Mouse (Mus musculus): ENCODE results near the gene Astn2.

The Astn2 gene

DNA sequence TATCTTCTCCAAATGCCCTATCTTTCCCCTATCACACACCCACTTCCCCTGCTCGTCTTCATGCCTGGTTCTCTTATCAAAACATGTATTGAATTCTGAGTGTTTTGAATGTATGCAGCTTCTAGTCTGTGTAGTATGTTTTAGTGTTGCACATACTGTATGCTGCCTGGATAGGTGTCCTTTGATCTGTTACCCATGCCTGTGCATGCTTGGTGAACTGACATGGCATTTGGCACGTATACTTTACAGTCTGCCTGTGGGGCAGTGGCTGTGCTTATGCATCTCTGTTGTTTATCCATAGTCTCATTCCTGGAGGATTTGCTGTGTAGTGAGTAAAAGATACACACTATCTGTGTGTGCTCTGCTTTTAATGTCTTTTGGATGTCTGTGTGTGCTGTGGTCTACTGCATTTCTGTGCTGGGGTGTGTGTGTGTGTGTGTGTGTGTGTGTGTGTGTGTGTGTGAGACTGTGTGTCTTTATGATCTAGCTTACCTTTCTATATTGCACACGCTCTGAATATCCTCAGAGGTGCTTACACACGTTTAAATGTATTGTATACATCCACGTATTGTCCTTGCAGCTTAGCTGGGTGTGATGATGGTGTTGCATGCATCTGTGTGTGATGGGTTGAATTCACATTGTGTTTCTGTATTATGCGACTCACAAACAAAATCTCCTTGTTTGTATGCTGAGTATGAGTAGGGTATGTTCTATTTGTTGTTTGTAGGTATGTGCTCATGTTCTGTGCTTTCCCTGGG lies 908.5 kb downstream of the Astn2 start:
- no peak for DNase-seq

DNA sequence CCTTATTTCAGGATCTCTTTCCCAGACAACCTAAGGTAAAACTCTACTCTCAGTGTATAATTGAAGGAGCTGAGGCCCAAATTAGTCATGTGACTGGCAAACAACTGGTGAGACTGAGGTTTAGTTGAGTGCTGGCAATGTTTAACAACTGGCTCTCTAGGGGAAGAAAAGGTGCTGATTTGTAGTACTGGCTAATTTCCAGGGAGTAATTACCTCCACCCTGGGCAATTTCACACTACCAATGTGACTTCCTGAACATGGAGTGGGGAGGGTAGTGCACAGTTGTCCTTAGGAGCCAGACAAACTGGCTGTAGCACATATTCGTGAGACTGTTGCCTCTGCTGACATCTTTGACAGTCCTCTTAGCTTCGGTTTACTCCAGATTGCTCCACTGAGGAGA lies 912.9 kb downstream of the Astn2 start:
- DNase-seq = peak; percentile 75 to 87

DNA sequence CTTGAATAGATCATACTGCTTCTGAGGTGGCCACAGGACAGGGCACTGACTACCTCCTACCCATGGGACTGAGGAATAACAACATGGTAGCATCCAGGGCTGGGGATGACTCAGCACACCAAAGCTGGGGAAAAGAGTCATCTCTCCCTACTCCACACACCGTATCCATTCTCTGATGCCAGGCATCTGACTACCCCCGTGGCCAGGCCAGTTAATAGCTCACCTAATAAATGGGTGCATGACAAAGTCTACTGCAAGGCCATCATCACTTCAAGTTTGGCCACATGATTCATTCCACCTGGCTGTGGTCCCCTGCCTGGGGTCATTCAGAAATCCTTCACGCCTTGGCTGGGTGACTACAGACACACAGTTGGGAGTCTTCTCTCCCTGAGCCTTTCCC lies 914.7 kb downstream of the Astn2 start:
- DNase-seq = peak; percentile 84 to 89

GRCm38 (mm10) chr4:65481632-65482031 lies 922.8 kb downstream of the Astn2 start:
- no peak for DNase-seq

GRCm38 (mm10) chr4:65477106-65477505 lies 927.3 kb downstream of the Astn2 start:
- no peak for DNase-seq

DNA sequence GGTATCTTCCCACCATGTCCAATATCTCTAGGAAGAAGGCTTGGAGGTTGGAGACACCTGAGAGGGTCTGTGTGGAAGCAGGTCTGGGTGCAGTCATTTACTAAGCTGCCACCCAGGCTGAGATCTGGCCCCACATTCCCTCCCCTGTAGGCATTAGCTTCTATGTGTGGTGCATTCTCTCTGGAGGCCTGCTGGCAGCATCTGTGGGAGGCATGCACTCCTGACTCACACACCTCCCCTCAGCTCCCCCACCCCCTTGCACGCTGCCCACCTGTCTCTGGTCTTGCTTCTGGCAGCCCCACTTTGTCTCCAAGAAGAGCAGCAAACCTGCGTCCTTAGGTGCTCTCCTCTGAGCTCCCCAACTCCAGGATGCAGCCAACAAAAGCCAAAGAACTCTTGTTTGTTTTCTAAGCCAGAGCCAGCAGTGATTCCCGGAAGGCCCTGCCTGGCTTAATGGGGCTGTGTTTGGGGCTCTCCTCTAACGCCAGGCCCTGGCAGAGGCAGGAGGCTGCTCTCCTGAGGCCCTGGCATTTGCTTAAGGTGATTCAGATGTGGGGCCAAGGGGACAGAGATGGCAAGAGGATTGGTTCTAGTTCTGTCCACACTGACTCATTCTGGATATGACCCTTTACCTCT lies 928.4 kb downstream of the Astn2 start:
- DNase-seq = no peak

- no peak for DNase-seq
Measured at GRCm38 (mm10) chr4:65473141-65473540, 931.3 kb downstream of the Astn2 start.

DNA sequence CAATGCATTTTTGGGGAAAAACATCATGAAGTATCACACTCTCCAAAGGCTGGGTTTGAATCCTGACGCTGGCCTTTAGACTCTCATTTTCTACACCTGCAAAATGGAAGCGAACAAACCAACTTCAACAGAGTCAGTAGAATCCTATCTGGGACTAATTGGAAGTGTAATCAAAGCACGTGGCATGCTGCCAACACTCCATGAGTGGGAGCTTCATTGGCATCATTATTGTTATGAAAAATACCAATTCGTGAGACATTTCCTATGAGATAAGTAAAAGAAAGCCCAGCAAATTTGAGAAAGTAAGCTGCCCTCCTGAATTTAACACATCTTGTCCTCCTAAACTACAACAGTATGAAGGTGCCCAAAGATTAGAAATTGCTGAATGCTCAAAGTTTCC lies 955.2 kb downstream of the Astn2 start:
- DNase-seq = no peak

DNA sequence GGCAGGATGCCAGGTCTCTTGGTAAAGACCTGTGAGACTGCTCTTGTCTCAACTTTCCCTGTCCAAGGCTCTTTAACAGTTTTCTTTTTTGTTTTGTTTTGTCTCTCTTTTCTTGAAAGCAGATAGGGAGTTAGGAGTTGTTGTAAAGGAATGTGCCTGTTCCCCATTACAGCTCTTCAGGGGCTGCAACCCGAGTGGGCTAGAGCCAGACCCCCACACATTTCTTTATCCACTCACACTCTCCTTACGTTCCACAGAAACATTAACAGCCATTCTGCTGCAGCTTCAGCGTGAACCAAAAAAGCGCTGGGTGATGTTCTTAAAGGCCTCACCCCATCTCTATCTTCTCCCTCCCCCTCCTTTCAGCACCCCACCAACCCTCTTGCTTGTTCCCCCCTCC lies 962.7 kb downstream of the Astn2 start:
- DNase-seq = no peak

- no peak for DNase-seq
Measured at GRCm38 (mm10) chr4:65430804-65431203, 973.6 kb downstream of the Astn2 start.

GRCm38 (mm10) chr4:65427480-65427879 lies 976.9 kb downstream of the Astn2 start:
- DNase-seq = no peak

DNA sequence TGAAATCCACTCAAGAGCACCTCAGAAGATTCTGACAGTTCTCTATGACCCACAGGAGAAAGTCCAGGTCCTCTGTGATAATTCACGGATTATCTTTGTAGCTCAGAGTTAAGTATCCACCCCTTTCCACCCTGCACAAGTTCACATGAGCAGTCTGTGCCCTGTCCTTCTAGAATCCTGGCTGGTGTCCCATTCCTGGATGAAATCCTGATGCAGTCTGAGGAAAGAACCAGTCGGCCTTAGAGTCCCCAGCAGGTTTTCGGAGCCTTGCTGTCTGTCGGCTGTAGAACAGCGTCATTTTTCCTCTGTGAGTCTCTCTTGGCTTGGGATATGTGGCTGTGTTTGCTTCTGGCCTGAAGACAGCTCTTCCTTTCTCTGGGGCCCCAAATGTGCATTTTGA lies 978.0 kb downstream of the Astn2 start:
- DNase-seq = no peak

DNA sequence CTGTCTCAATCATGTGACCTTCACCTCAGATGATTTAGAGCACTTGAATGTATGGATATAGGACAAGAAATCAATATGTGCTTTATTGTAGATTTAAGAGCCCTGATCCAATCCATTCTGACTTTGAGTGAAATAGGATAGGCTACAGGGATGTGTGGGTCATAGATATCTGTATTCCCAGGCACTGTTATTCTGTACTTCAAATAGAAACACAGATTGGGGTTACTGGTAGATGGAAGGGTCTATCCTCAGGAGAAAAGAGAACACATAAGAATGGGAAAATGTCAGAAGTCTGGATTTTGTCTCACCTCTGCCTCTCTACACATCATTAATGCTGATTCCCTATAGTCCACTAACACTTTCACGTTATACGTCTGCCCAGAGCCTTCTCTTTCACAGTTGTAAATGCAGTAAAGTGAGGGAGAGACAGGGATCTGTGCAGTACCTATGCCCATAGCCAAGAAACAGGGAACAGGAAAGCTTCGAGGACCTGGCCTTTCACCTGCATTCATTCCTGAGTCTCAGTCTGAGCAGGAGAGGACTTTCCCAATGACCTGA lies 981.3 kb downstream of the Astn2 start:
- DNase-seq = no peak

DNA sequence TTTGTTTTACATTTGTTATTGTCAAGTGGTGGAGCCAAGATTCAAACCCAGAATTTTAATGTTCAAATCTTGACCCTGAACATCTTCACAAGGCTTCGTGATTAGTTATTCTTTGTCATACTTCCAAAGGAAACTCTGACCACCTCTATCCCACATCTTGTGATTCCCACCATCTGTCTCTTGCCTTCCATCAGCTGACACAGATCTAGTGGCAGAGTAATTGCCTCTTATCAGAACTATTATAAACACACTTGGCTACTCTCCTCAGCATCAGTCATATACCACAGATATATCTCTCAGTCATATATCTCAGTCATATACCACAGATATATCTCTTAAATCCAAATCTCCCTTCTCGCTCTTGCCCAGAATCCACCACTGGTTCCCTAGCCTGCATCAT lies 983.1 kb downstream of the Astn2 start:
- no peak for DNase-seq

- peak; percentile 59 to 79 for DNase-seq
Measured at GRCm38 (mm10) chr4:65420511-65420931, 983.9 kb downstream of the Astn2 start.

DNA sequence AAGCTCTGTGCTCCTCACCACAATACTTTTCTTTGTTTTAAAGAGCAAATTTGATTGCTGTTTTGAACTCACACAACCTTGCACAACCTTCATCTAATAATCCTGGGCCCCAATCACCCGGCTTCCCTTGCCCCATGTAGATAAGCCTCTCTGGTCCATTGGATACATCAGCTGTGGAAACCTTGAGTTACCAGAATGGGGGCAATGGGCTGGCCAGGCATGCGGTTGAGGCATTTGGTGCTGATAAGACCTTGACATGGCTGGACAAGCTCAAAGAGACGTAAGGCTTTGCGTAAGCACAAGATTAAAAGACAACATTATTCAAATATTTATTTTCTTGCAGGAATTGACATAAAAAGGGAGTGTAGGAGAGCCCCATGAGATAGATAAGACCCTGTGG lies 988.9 kb downstream of the Astn2 start:
- no peak for DNase-seq

DNA sequence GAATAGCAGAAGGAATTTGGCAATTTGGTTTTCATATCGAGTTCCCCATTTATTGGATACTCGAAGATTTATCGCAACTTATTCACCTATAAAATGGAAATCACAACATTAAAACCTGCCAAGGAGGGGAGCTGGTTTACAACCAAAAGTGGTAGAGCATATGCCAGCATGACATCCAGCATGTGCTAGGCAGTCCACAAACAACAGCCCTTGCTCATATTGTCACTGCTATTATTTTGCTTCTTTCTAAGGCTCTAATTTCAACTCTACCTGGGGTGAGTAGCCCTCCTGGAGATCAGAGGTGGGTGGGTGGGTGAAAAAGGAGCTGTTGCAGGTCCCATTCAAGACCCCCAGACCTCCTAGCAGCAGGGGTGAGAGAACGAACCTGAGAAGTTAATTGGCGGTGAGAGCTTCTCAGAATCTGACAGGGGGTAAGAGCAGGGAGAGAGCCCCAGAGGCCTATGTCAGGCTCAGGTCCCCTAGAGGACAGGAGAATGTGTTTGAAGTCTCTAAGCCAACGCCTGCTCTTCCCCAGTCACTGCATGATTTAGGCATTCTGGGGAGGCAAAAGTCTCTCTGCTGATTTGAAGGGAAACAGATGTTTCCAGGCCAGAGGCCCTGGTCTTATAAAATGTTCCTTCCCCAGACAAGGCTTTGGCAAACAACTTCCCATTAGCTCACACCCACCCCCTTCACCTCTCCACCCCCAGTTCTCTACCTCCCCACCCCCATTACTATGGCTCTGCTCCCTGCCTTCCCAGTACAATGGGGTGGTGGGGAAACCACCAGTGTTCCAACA lies 1001.4 kb downstream of the Astn2 start:
- no peak for DNase-seq

GRCm38 (mm10) chr4:65402286-65402685 lies 1002.1 kb downstream of the Astn2 start:
- DNase-seq = no peak

DNA sequence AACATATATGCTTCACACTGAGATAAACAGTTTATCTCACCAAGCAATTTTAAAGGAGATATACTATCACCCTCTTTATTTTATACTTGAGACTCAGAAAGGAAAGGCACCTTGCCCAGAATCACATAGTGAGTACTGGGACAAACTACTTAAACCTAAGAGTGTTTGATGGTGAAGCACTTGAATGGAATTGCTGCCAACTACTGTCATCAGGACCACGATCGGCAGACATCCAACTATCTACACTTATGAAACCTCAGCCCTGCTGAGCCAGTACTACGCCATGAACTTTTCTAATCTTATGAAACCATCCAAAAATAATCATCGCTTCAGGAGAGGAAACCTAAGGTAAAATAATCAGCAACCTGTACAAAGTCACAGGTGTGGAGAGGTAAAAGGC lies 1005.0 kb downstream of the Astn2 start:
- no peak for DNase-seq

DNA sequence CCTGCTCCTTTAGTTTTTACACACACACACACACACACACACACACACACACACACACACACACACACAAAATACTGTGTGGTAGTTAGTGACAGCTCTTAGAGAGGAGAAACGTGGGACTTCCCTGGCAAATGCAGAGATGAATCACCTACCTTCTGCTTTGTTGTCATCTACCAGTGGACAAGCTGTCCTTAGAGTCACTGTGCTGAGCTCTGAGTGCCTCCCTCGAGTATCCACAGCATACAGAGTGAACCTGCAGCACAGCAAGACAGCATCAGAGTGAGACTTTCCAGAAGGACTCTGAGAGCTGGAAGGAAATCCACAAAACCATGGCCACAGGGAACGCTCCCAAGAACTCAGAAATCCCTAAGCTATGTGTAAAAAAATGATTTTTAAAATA lies 1007.6 kb downstream of the Astn2 start:
- DNase-seq = no peak

- no peak for DNase-seq
Measured at GRCm38 (mm10) chr4:65391001-65391400, 1013.4 kb downstream of the Astn2 start.

DNA sequence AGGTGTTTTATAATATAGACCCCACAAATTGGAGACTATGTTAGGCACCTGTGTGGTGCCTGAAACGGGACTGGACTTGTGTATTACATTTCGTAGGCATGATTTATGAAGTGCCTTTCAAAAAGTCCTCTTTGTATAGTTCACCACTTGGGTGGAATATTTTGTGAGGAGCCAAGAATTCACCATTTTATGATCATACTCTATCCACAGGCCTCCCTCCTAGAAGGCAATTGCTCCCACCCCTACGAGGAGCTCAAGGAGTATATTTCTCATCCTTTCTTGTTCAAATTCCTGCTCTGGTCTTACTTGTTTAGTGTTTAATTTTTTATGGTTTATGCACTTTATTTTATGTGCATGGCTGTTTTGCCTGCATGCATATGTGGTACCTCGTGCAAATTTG lies 1021.3 kb downstream of the Astn2 start:
- DNase-seq = no peak

DNA sequence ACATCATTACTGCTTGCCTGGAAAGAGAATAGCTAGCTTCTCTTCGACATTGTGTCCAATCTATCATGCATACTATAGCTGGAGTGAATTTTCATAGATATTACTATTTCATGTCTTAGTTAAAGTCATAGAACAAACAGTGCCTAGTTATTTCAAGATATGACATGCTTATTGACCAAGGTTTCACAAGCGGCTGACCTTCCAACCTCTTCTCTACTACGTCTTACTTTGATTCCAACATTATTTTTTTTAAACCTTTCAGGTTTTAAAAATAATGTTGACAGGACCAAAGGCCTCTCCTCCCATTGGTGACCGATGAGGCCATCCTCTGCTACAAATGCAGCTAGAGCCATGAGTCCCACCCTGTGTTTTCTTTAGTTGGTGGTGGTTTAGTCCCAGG lies 1025.0 kb downstream of the Astn2 start:
- DNase-seq = no peak

- DNase-seq = no peak
Measured at GRCm38 (mm10) chr4:65376571-65376970, 1027.8 kb downstream of the Astn2 start.
